Mouse (Mus musculus): Measurements from ENCODE around the gene Olfr812. TPM values are rescaled to one million over a fixed set of nuclear protein-coding genes. Genes with fewer than 3 reads are reported as not detected.
"Not testable (repeated sequence)": the region's sequence is repeated elsewhere in the genome, so short reads cannot be mapped to it uniquely, and the experiment has no call there.

The Olfr812 gene
- not detected in 2 replicates for total RNA-seq (2017)

- no peak for ATAC-seq (replicated peaks; ENCODE audit: low read depth, poor library complexity, severe bottlenecking)
Measured at GRCm38 (mm10) chr10:129845994-129846393, at the start of gene Olfr812. Gene Olfr812 (minus strand): TSS chr10:129846094.

GRCm38 (mm10) chr10:129885934-129886333, 40.0 kb upstream of the Olfr812 start:
- ATAC-seq (replicated peaks; ENCODE audit: low read depth, poor library complexity, severe bottlenecking) = no peak

GRCm38 (mm10) chr10:129885496-129885895, 39.6 kb upstream of the Olfr812 start:
- not testable (repeated sequence) for ATAC-seq (replicated peaks; ENCODE audit: low read depth, poor library complexity, severe bottlenecking)

GRCm38 (mm10) chr10:129879751-129880150, 33.9 kb upstream of the Olfr812 start, which contains the start of gene Olfr814:
Gene Olfr814 (minus strand): TSS chr10:129879851.
- ATAC-seq (replicated peaks; ENCODE audit: low read depth, poor library complexity, severe bottlenecking) = not testable (repeated sequence)

GRCm38 (mm10) chr10:129855067-129855466, 9.2 kb upstream of the Olfr812 start, which contains the start of gene Olfr813:
Gene Olfr813 (plus strand): TSS chr10:129855367.
- ATAC-seq (replicated peaks; ENCODE audit: low read depth, poor library complexity, severe bottlenecking) = no peak

- no peak for ATAC-seq (replicated peaks; ENCODE audit: low read depth, poor library complexity, severe bottlenecking)
Measured at GRCm38 (mm10) chr10:129847343-129847742, 1.4 kb upstream of the Olfr812 start.

- no peak for ATAC-seq (replicated peaks; ENCODE audit: low read depth, poor library complexity, severe bottlenecking)
Measured at GRCm38 (mm10) chr10:129804296-129804695, 41.6 kb downstream of the Olfr812 start, which contains the start of gene Olfr811. Gene Olfr811 (minus strand): TSS chr10:129804396.

- no peak for ATAC-seq (replicated peaks; ENCODE audit: low read depth, poor library complexity, severe bottlenecking)
Measured at GRCm38 (mm10) chr10:129794817-129795216, 51.1 kb downstream of the Olfr812 start, which contains the start of gene Olfr810. Gene Olfr810 (minus strand): TSS chr10:129794917.

Other genes starting within 250 kb of the Olfr812 start
- not detected in 2 replicates for gene Olfr796, start 233.5 kb downstream of the Olfr812 start, total RNA-seq (2017)
- not detected in 2 replicates for gene Olfr798, start 218.2 kb downstream of the Olfr812 start, total RNA-seq (2017)
- not detected in 2 replicates for gene Olfr799, start 208.6 kb downstream of the Olfr812 start, total RNA-seq (2017)
- not detected in 2 replicates for gene Olfr800, start 188.4 kb downstream of the Olfr812 start, total RNA-seq (2017)
- gene Olfr801, start 172.2 kb downstream of the Olfr812 start, total RNA-seq (2017) = not detected in 2 replicates
- gene Olfr802, start 157.9 kb downstream of the Olfr812 start, total RNA-seq (2017) = not detected in 2 replicates
- gene Olfr803, start 151.8 kb downstream of the Olfr812 start, total RNA-seq (2017) = not detected in 2 replicates
- gene Olfr804, start 142.9 kb downstream of the Olfr812 start, total RNA-seq (2017) = not detected in 2 replicates
- gene Olfr805, start 116.7 kb downstream of the Olfr812 start, total RNA-seq (2017) = not detected in 2 replicates
- gene Olfr806, start 104.2 kb downstream of the Olfr812 start, total RNA-seq (2017) = not detected in 2 replicates
- gene Olfr807, start 88.3 kb downstream of the Olfr812 start, total RNA-seq (2017) = not detected in 2 replicates
- not detected in 2 replicates for gene Olfr808, start 80.6 kb downstream of the Olfr812 start, total RNA-seq (2017)
- not detected in 2 replicates for gene Olfr809, start 71.5 kb downstream of the Olfr812 start, total RNA-seq (2017)
- not detected in 2 replicates for gene Olfr810, start 51.2 kb downstream of the Olfr812 start, total RNA-seq (2017)
- gene Olfr811, start 41.7 kb downstream of the Olfr812 start, total RNA-seq (2017) = not detected in 2 replicates
- not detected in 2 replicates for gene Olfr813, start 9.3 kb upstream of the Olfr812 start, total RNA-seq (2017)
- gene Olfr814, start 33.8 kb upstream of the Olfr812 start, total RNA-seq (2017) = not detected in 2 replicates
- gene Olfr815, start 59.8 kb upstream of the Olfr812 start, total RNA-seq (2017) = not detected in 2 replicates
- not detected in 2 replicates for gene Olfr816, start 69.5 kb upstream of the Olfr812 start, total RNA-seq (2017)
- not detected in 2 replicates for gene Olfr818, start 103.0 kb upstream of the Olfr812 start, total RNA-seq (2017)
- not detected in 2 replicates for gene Olfr819, start 121.2 kb upstream of the Olfr812 start, total RNA-seq (2017)
- not detected in 2 replicates for gene Olfr247, start 130.0 kb upstream of the Olfr812 start, total RNA-seq (2017)
- gene Gm10310, start 139.0 kb upstream of the Olfr812 start, total RNA-seq (2017) = not detected in 2 replicates
- gene Olfr820, start 166.5 kb upstream of the Olfr812 start, total RNA-seq (2017) = not detected in 2 replicates
- not detected in 2 replicates for gene Olfr821, start 184.3 kb upstream of the Olfr812 start, total RNA-seq (2017)
- gene Olfr822, start 225.1 kb upstream of the Olfr812 start, total RNA-seq (2017) = not detected in 2 replicates

Measured in common myeloid progenitor, adult 5-6 weeks (primary cell).